Mouse (Mus musculus) heart, adult 2 months (tissue): ENCODE measurements around the gene Prkag3.

Source experiments
- CTCF ChIP-seq: fragments of 200-600 bp; IDR thresholded peaks from 2 replicates; pipeline ENCODE4 v1.8.1; 2022; ENCODE audit warnings: antibody characterized with exemption, mild to moderate bottlenecking, moderate library complexity
- POLR2A ChIP-seq: fragments of 200-500 bp; IDR thresholded peaks from 2 replicates; pipeline ENCODE4 v1.6.1; 2011; ENCODE audit warnings: mild to moderate bottlenecking, low read depth, low read length, control low read depth; ENCODE audit not compliant: insufficient read depth

DNA sequence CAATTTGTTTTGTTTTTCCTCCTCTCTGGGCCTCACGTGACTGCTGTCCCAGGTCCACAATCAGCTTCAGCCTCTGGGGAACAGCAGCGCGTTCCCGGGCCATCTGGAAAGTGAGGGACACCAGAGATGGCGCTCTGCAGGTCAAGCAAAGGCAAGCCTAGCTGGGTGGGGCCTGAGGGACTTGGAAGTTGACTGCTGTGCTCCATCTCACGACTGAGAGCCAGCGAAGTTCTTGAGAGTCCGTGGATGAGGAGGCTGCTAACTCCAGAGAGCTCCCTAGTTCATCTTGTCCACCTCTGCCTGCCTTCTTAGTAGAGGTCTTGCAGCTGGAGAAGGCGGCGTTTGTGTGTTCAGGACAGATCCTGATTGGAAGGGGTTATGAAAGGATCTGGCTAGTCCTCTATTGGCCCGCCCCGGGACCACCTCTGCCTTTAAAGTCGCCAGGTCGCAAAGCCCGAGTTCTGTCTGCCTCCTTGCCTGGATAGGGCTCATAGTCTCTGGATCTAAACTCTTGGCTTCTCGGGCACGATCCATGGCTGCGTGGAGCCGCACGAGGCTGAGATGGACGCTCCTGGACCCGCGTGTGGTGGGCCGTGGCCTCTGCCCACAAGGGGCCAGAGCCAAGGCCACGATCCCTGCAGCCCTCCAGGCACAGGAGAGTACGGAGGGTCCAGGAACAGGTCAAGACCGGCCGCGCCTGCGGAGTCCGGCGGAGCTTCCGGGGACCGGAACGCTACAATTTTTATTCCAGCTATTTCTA lies 35.7 kb downstream of the Prkag3 start, which contains the start of gene Cyp27a1:
- TF ChIP-seq POLR2A (peak; percentile 84), CTCF (peak; percentile 53)
